Mouse (Mus musculus) midbrain, postnatal 0 days (tissue): ENCODE measurements around the gene Rpa1. TPM values are rescaled to one million over a fixed set of nuclear protein-coding genes. Genes with fewer than 3 reads are reported as not detected.

ENCODE experiments used
- ATAC-seq: fragments of 200-750 bp; cut with Nextera tagmentation; 2 replicates; pipeline ENCODE4 v1.8.0; 2017; ENCODE audit warnings: moderate number of reproducible peaks, mild to moderate bottlenecking, moderate TSS enrichment, moderate library complexity; ENCODE audit not compliant: low FRiP score
- DNase-seq: peaks from one replicate; pipeline ENCODE4 v3.0.0-alpha.2; 2015; ENCODE audit warnings: low spot score
- H3K27ac ChIP-seq: fragments of 300-500 bp; sonication (generic); 2 replicates; pipeline ENCODE4 v1.5.1; 2014; ENCODE audit warnings: low read depth, mild to moderate bottlenecking, low read length, mixed read lengths
- H3K27me3 ChIP-seq: fragments of 300-500 bp; sonication (generic); 2 replicates; pipeline ENCODE4 v1.6.1; 2014; ENCODE audit warnings: low read length, control low read depth, mixed read lengths; ENCODE audit not compliant: insufficient read depth
- H3K36me3 ChIP-seq: fragments of 300-500 bp; sonication (generic); 2 replicates; pipeline ENCODE4 v1.6.1; 2014; ENCODE audit warnings: low read length, control low read depth, mixed read lengths; ENCODE audit not compliant: insufficient read depth
- H3K4me1 ChIP-seq: fragments of 300-500 bp; sonication (generic); 2 replicates; pipeline ENCODE4 v1.6.1; 2014; ENCODE audit warnings: mild to moderate bottlenecking, control low read depth, antibody characterized with exemption, low read length, mixed read lengths; ENCODE audit not compliant: insufficient read depth
- H3K4me2 ChIP-seq: fragments of 300-500 bp; sonication (generic); 2 replicates; pipeline ENCODE4 v1.6.1; 2014; ENCODE audit warnings: low read depth, mild to moderate bottlenecking, low read length, mixed read lengths; ENCODE audit not compliant: poor library complexity, severe bottlenecking
- H3K4me3 ChIP-seq: fragments of 300-500 bp; sonication (generic); 2 replicates; pipeline ENCODE4 v1.5.1; 2014; ENCODE audit warnings: low read depth, mild to moderate bottlenecking, low read length, moderate library complexity
- H3K9ac ChIP-seq: fragments of 300-500 bp; sonication (generic); replicated peaks from 2 replicates; pipeline ENCODE4 v1.6.1; 2014; ENCODE audit warnings: mild to moderate bottlenecking, low read length, moderate library complexity, mixed read lengths; ENCODE audit not compliant: poor library complexity, severe bottlenecking
- H3K9me3 ChIP-seq: fragments of 300-500 bp; sonication (generic); 2 replicates; pipeline ENCODE4 v1.6.1; 2016; ENCODE audit warnings: low read length, control low read depth
- CTCF ChIP-seq: IDR thresholded peaks from 2 replicates; pipeline ENCODE4 v1.5.1; 2016; ENCODE audit warnings: antibody characterized with exemption, mild to moderate bottlenecking
- WGBS: fragments of 180-500 bp; shearing (Covaris S2); extraction: QIAGEN DNeasy Blood & Tissue Kit; methylation state at CpG from one replicate; pipeline ENCODE4 v1.1.7; 2014; 5-methylcytosine and 5-hydroxymethylcytosine counted together
- polyA plus RNA-seq: library from polyadenylated mRNA; unstranded; fragments of >200 nt; fragmentation: Nextera tagmentation; extraction: Ambion mirVana; gene quantifications from 2 replicates; pipeline ENCODE4 v1.2.1, GENCODE M21; 2015
- total RNA-seq: library from RNA; depleted of rRNA; stranded (reverse); fragments of >200 nt; gene quantifications from 2 replicates; pipeline ENCODE4 v1.2.3, GENCODE M21; 2014

Gene Rpa1
- total and polyA plus RNA-seq, 2 experiments from 2014 or later, result 43.8 to 47.6 TPM

DNA sequence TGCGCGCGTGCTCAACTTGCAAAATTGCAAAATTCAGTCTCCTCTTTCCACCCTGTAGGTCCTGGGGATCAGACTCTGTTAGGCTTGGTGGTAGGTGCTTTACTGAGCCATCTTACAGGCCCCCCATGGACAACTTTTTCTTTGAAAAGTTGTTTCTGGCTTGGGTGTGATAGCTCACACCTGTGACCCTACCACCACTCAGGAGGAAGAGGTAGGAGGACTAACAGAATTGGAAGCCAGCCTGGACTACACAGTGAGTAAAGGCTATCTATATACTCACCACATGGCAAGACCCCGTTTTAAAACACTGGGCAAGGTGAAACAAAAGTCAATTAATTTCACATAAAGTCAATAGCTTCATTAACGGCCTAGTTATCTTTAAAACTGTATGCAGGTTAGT is 3.4 kb downstream of the Rpa1 start:
- Histone ChIP-seq H3K4me3 (no peak overlapping the region), H3K27me3 (no peaks in the 10 kb centered on the region), H3K9ac (no peak overlapping the region), H3K9me3 (no peaks in the 10 kb centered on the region), H3K36me3 (no peaks in the 10 kb centered on the region; the same call in 1 of the 2 replicates), H3K27ac (no peak overlapping the region), H3K4me2 (no peak overlapping the region), H3K4me1 (no peaks in the 10 kb centered on the region)
- no peak for ATAC-seq
- TF ChIP-seq CTCF, result no peak
- 98% methylated on average over 5 of the region's 5 CpGs for WGBS
- no peak for DNase-seq

DNA sequence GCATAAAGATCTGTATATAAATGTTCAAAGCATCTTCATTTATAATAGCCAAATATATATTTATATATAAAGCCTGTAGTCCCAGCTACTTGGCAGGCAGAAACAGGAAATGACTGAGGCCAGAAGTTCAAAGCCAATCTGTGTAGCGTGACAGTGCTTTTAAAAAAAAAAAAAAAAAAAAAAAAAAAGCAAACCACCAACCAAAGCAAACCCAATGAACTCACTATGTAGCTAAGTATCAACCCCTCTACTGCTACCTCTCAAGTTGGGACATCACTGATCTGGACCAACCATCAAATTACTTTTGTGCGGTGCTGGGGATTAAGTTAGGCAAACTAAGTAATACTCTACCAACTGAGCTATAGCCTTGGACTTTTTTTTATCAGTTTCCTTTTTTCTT is 4.0 kb downstream of the Rpa1 start:
- Histone ChIP-seq H3K27ac (no peak overlapping the region), H3K9ac (no peak overlapping the region), H3K4me1 (no peaks in the 10 kb centered on the region), H3K9me3 (no peaks in the 10 kb centered on the region), H3K36me3 (no peaks in the 10 kb centered on the region; the same call in 1 of the 2 replicates), H3K4me3 (no peak overlapping the region), H3K27me3 (no peaks in the 10 kb centered on the region), H3K4me2 (no peak overlapping the region)
- DNase-seq (no peak), ATAC-seq (no peak)
- no peak for TF ChIP-seq CTCF
- 78% methylated on average over 2 of the region's 2 CpGs for WGBS

DNA sequence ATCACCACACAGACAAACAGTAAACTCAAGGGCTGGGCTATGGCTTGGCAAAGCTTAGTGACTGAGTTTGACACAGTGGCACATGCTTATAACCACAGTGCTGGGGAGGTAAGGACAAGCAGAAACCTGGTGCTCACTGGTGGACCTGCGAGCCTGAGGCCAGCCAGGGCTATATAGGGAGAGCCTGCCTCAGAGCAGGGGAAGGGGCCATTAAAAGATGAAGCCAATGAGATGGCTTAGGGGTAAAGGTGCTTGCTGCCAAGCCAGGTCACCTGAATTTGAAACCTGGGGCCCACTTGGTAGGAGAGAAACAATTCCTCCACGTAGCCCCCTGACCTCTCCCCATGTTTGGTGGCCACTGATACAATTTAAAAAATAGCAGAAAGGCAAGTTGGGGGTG is 5.0 kb downstream of the Rpa1 start:
- Histone ChIP-seq H3K9me3 (no peaks in the 10 kb centered on the region), H3K27ac (no peak overlapping the region), H3K4me3 (no peak overlapping the region), H3K4me1 (no peaks in the 10 kb centered on the region), H3K9ac (no peak overlapping the region), H3K27me3 (no peaks in the 10 kb centered on the region), H3K4me2 (no peak overlapping the region), H3K36me3 (no peaks in the 10 kb centered on the region; the same call in 1 of the 2 replicates)
- ATAC-seq (no peak), DNase-seq (no peak)
- 98% methylated on average over 2 of the region's 2 CpGs for WGBS
- no peak for TF ChIP-seq CTCF

DNA sequence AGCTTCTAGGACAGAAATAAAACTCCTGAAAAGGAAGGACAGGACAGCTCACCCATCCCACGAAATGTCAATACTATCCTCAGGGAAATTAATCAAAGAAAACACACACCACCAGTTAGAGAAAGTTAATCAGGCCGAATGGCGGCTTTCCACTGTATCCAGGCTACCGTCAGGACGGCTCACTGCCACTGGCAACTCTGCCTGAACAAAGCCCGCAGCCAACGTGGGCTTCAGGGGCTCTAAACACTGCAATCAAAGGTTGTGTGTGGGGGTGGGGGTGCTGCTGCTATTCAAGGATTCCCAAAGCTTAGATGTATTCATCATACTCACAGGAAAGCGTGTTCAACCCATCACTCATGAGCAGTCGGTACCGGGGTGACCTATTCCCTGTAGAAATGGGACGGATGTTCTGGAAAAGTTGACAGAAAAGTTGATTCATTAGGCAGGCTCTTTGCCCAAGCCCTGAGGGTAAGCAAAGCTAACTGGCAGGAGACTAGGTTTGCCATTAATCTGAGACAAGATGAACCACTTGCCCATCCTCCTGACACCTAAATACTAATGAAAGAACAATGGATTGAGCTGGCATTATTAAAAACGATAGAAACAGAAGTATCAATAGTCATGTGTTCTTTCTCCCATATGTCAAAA is 7.3 kb downstream of the Rpa1 start:
- H3K4me3 ChIP-seq, result no peak overlapping the region
- no peak overlapping the region for H3K4me2 ChIP-seq
- H3K9ac ChIP-seq, result no peak overlapping the region
- DNase-seq, result peak; percentile 41
- no peaks in the 10 kb centered on the region for H3K27me3 ChIP-seq
- 65% methylated on average over 12 of the region's 12 CpGs for WGBS
- peaks cover 8% of the 10 kb centered on the region; the same call in 1 of the 2 replicates for H3K36me3 ChIP-seq
- no peak overlapping the region for H3K27ac ChIP-seq
- TF ChIP-seq CTCF, result no peak
- no peak for ATAC-seq
- no peaks in the 10 kb centered on the region for H3K9me3 ChIP-seq
- H3K4me1 ChIP-seq, result no peaks in the 10 kb centered on the region

DNA sequence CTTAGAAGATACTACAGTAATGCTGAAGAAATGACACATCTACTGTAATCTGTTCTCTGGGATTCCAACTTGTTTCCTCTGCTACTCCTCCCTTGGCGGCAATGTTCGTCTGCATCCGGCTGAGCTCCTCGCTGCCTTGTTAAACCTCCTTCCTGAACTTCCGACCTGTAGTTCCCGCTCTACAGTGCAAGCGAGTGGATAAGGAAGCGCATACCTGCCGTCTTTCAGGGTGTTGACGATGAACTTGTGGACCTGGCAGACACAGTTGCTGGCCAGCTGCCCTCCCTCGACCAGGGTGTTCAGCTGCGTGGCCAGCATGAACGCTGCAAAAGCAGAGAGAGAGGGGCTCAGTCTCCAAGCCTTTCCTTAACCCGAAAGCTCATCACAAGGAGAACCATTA is 8.0 kb downstream of the Rpa1 start:
- peak overlapping the region; percentile 51; the same call in 1 of the 2 replicates for H3K27ac ChIP-seq
- 83% methylated on average over 14 of the region's 14 CpGs for WGBS

DNA sequence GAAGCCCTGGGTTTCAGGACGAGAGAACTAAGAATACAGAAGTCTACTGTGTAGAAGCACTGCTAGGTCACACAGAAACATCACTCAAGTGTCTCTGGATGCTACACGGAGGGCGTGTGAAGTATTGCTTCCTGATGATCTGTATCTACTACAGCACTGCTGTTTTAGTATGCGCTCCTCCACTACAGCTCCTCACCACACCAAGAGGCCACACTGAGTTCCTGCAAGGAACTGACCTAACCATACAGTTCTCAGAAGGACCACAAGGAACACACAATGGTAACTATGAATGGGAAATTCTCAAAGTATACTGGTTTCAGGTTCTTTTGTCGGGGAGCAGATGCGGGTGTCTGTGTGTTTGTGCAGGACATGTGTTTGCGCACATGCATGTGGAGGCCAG is 10.9 kb downstream of the Rpa1 start:
- 95% methylated on average over 7 of the region's 7 CpGs for WGBS
- Histone ChIP-seq H3K4me1 (no peaks in the 10 kb centered on the region), H3K9me3 (no peaks in the 10 kb centered on the region), H3K4me2 (no peak overlapping the region), H3K4me3 (no peak overlapping the region), H3K36me3 (peaks cover 8% of the 10 kb centered on the region; the same call in 1 of the 2 replicates), H3K27ac (no peak overlapping the region), H3K27me3 (no peaks in the 10 kb centered on the region), H3K9ac (no peak overlapping the region)
- TF ChIP-seq CTCF, result peak; percentile 14; the same call in 1 of the 2 replicates
- DNase-seq (no peak), ATAC-seq (no peak)

More for the DNA sequence above, 8.0 kb downstream of the Rpa1 start:
- Histone ChIP-seq H3K36me3 (peaks cover 8% of the 10 kb centered on the region; the same call in 1 of the 2 replicates), H3K4me1 (no peaks in the 10 kb centered on the region), H3K9me3 (no peaks in the 10 kb centered on the region), H3K9ac (no peak overlapping the region), H3K4me3 (no peak overlapping the region), H3K4me2 (no peak overlapping the region), H3K27me3 (no peaks in the 10 kb centered on the region)
- no peak for ATAC-seq
- DNase-seq, result no peak
- no peak for TF ChIP-seq CTCF
